Mouse (Mus musculus) cerebellum, adult 2 months (tissue): ENCODE measurements at regions not wholly inside any gene's neighbourhood (a gene's known extent, or its start where the extent isn't known, plus 50 kb on each side); places are given as distances from the start of the nearest gene placed in this dataset.

Experiments
- CTCF ChIP-seq: fragments of 200-500 bp; IDR thresholded peaks from 2 replicates; pipeline ENCODE4 v1.5.1; 2011; ENCODE audit warnings: low read depth, mild to moderate bottlenecking, control low read depth, low read length, moderate library complexity, borderline replicate concordance; ENCODE audit not compliant: insufficient read depth
- POLR2A ChIP-seq: fragments of 200-500 bp; IDR thresholded peaks from 2 replicates; pipeline ENCODE4 v1.6.1; 2011; ENCODE audit warnings: low read length, control low read depth, borderline replicate concordance; ENCODE audit not compliant: insufficient read depth

DNA sequence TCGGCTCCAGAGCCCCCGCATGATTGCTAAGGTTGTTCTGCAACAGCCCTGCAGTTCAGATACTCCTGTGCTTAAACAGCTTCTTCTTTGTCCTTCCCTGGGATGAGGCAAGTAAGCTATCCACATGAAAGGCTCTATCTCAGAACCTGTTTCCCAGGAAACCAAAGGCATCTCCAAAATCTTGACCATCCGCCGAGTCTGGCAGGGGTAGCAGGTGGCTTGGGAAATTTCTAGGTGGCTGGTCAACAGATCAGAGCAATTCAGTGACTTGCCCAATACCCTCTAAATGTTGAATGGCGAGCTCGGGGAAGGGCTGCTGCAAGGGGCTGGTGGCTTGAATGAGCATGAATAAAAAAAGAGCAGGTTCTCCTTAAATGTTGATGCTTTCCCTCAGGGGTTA lies 229.7 kb upstream of the Mphosph6 start:
- TF ChIP-seq POLR2A (no peak), CTCF (no peak)
